Mouse (Mus musculus) liver, adult 2 months (tissue): ENCODE measurements at regions not wholly inside any gene's neighbourhood (a gene's known extent, or its start where the extent isn't known, plus 50 kb on each side); places are given as distances from the start of the nearest gene placed in this dataset.

Experiments used
- DNase-seq: peaks from one replicate; pipeline ENCODE4 v3.0.0-alpha.2; 2011; ENCODE audit warnings: low read depth, low spot score; ENCODE audit errors: extremely low read depth
- H3K27ac ChIP-seq: fragments of 200-500 bp; replicated peaks from 2 replicates; pipeline ENCODE4 v1.5.1; 2012; ENCODE audit warnings: low read depth, mild to moderate bottlenecking, control low read depth, inconsistent platforms, low read length; ENCODE audit not compliant: insufficient read depth
- H3K27me3 ChIP-seq: fragments of 200-500 bp; 2 replicates; pipeline ENCODE4 v1.6.1; 2012; ENCODE audit warnings: mild to moderate bottlenecking, moderate library complexity, low read length, inconsistent platforms; ENCODE audit not compliant: control insufficient read depth, insufficient read depth
- H3K36me3 ChIP-seq: fragments of 200-500 bp; 2 replicates; pipeline ENCODE4 v1.6.1; 2012; ENCODE audit warnings: low read length, inconsistent platforms; ENCODE audit not compliant: control insufficient read depth, insufficient read depth
- H3K4me1 ChIP-seq: fragments of 200-500 bp; 2 replicates; pipeline ENCODE4 v1.6.1; 2011; ENCODE audit warnings: low read length; ENCODE audit not compliant: control insufficient read depth, insufficient read depth
- H3K4me3 ChIP-seq: fragments of 200-500 bp; 2 replicates; pipeline ENCODE4 v1.5.1; 2011; ENCODE audit warnings: low read depth, mild to moderate bottlenecking, control low read depth, low read length, moderate library complexity; ENCODE audit not compliant: insufficient read depth
- H3K79me2 ChIP-seq: fragments of 200-500 bp; 2 replicates; pipeline ENCODE4 v1.6.1; 2012; ENCODE audit warnings: inconsistent platforms, mild to moderate bottlenecking, low read length, moderate library complexity; ENCODE audit not compliant: control insufficient read depth, insufficient read depth
- H3K9ac ChIP-seq: fragments of 200-500 bp; 2 replicates; pipeline ENCODE4 v1.6.1; 2012; ENCODE audit warnings: low read depth, mild to moderate bottlenecking, control low read depth, inconsistent platforms, low read length
- CTCF ChIP-seq: fragments of 200-500 bp; IDR thresholded peaks from 2 replicates; pipeline ENCODE4 v1.5.1; 2011; ENCODE audit warnings: low read depth, low read length, control low read depth
- POLR2A ChIP-seq: fragments of 200-500 bp; IDR thresholded peaks from 2 replicates; pipeline ENCODE4 v1.6.1; 2011; ENCODE audit warnings: low read length, control low read depth; ENCODE audit not compliant: insufficient read depth; ENCODE audit errors: extremely low read depth
- WGBS: fragments of 180-500 bp; shearing (Covaris S2); methylation state at CpG from one replicate; pipeline ENCODE4 v1.1.7; 2018; 5-methylcytosine and 5-hydroxymethylcytosine counted together

GRCm38 (mm10) chr1:161712283-161712682 lies 76.0 kb downstream of the Fasl start:
- no peaks in the 10 kb centered on the region for H3K27me3 ChIP-seq
- no peak overlapping the region for H3K4me3 ChIP-seq
- no peak overlapping the region for H3K9ac ChIP-seq
- no peak overlapping the region for H3K27ac ChIP-seq
- H3K4me1 ChIP-seq = no peaks in the 10 kb centered on the region
- no peak for DNase-seq
- TF ChIP-seq POLR2A (no peak), CTCF (no peak)
- H3K79me2 ChIP-seq = no peaks in the 10 kb centered on the region
- H3K36me3 ChIP-seq = no peaks in the 10 kb centered on the region
- 38% methylated on average over 3 of the region's 3 CpGs for WGBS

DNA sequence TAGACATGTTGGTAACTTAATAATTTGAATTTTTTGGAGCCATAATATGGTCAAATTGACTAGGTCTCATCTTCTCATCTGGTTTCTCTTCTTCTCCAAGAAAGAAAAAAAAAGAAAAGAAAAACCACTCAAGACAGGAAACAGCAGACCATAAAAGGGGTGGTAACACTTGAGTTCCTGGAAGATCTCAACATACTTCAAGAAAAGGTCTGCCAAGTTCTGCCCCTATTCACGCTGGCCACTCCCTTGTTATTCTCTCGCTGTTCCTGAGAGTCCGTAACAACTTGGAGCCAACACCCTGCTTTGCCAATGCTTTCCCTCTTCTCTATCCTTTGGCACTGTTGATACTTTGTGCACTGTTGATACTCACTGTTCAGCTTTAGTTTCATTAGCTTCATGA lies 81.2 kb downstream of the Fasl start:
- TF ChIP-seq POLR2A = no peak
- TF ChIP-seq CTCF = no peak
- H3K9ac ChIP-seq = no peak overlapping the region
- H3K4me1 ChIP-seq = no peaks in the 10 kb centered on the region
- 83% methylated on average over 3 of the region's 3 CpGs for WGBS
- no peak overlapping the region for H3K4me3 ChIP-seq
- no peak overlapping the region for H3K27ac ChIP-seq
- H3K36me3 ChIP-seq = no peaks in the 10 kb centered on the region
- no peaks in the 10 kb centered on the region for H3K79me2 ChIP-seq
- no peaks in the 10 kb centered on the region for H3K27me3 ChIP-seq
- no peak for DNase-seq

DNA sequence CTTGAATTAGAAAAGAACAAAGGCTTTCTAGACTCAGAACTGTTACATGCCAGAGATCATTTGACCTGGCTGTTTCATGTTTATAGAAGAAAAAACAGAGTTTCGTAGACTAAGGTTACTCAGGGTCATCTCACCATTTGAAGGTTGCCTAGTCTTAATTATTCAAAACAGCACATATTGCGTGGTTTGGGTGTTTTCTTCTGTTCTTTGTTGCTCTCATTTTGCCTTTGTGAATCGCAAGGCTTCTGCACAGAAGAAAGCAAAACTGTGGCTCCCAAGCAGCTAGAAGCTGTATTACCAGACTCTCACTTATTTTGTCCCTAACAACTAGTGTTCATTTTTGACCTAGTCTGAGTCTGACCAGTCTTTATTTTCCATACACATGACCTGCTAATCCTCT lies 83.3 kb downstream of the Fasl start:
- no peaks in the 10 kb centered on the region for H3K4me1 ChIP-seq
- no peaks in the 10 kb centered on the region for H3K79me2 ChIP-seq
- TF ChIP-seq CTCF (no peak), POLR2A (no peak)
- no peak overlapping the region for H3K27ac ChIP-seq
- no peaks in the 10 kb centered on the region for H3K36me3 ChIP-seq
- DNase-seq = no peak
- no peak overlapping the region for H3K9ac ChIP-seq
- WGBS = 73% methylated on average over 3 of the region's 3 CpGs
- no peak overlapping the region for H3K4me3 ChIP-seq
- no peaks in the 10 kb centered on the region for H3K27me3 ChIP-seq

DNA sequence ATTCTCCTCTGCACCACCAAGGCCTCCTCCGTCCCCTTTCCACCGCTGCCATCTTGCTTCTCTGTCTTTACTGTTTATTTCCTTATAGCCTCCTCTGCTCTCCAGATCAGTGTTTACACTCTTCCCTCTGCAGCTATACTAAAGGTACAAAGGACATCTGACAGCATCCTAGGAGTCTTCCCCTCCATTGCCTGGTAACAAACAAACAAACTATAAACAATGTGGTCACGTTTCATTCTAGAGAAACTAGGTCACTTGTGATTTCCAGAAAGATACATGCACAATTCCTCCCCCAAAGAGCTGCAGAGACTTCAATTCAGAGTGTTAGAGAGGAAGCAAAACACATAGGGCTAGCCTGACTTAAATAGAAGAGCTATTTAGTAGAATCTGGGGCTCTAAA lies 83.8 kb downstream of the Fasl start:
- WGBS = 60% methylated on average over 3 of the region's 3 CpGs
- DNase-seq = no peak
- no peaks in the 10 kb centered on the region for H3K4me1 ChIP-seq
- no peaks in the 10 kb centered on the region for H3K27me3 ChIP-seq
- no peak for TF ChIP-seq CTCF
- TF ChIP-seq POLR2A = no peak
- H3K79me2 ChIP-seq = no peaks in the 10 kb centered on the region
- H3K9ac ChIP-seq = no peak overlapping the region
- no peaks in the 10 kb centered on the region for H3K36me3 ChIP-seq
- H3K4me3 ChIP-seq = no peak overlapping the region
- no peak overlapping the region for H3K27ac ChIP-seq

DNA sequence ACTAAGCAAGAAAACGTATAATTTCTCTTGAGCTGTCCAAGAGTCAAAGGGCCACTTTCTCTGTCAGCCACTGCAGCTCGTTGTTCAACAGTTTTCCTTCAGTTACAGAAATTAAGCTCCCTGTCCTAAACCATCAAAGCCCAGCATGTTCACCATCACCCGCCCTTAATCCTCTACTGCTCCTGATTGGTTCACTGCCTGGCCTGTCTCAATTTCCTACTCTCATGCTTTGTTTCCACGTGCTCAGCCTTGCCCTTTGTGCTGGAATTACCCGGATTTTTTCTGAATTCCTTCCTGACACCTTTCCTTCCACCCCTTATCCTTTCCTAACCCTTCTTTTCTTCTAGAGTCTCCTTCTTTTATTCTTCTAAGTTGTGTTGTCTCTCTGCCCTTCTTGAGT lies 92.4 kb downstream of the Fasl start:
- H3K27ac ChIP-seq = no peak overlapping the region
- WGBS = 51% methylated on average over 5 of the region's 5 CpGs
- no peak for DNase-seq
- H3K4me1 ChIP-seq = no peaks in the 10 kb centered on the region
- H3K36me3 ChIP-seq = no peaks in the 10 kb centered on the region
- H3K4me3 ChIP-seq = no peak overlapping the region
- TF ChIP-seq POLR2A (no peak), CTCF (no peak)
- H3K27me3 ChIP-seq = 0 out of 2 replicates have a peak, but pooled peaks cover 2% of the 10 kb centered on the region
- no peaks in the 10 kb centered on the region for H3K79me2 ChIP-seq
- no peak overlapping the region for H3K9ac ChIP-seq

DNA sequence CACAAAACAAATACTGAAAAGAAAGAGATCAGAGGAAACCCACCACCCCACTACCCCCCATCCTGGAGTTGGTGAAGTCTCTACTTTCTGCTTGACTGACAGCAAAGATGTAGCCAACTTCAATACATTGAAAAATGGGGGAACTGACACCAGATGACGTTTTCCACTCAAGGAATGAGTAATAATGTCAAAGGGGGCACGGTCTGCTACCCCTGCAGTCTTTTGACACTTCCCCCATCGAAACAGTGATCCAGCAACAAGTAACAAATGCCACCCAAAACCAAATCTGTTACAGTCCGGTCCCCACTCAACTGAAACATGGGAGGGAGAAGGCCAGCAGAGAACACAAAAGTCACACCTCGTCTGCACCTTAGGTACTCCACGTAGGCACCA lies 94.5 kb downstream of the Fasl start:
- Histone ChIP-seq H3K79me2 (no peaks in the 10 kb centered on the region), H3K4me1 (no peaks in the 10 kb centered on the region), H3K36me3 (no peaks in the 10 kb centered on the region), H3K9ac (no peak overlapping the region), H3K27me3 (0 out of 2 replicates have a peak, but pooled peaks cover 2% of the 10 kb centered on the region), H3K4me3 (no peak overlapping the region), H3K27ac (no peak overlapping the region)
- TF ChIP-seq POLR2A (no peak), CTCF (no peak)
- WGBS = 72% methylated on average over 6 of the region's 6 CpGs
- no peak for DNase-seq
